In genomic region chr13:55599566-55600540, GRCm38 (mm10) we compare ENCODE assay signal across 8 mouse cellular contexts. TPM values are rescaled to one million over a fixed set of nuclear protein-coding genes. Genes with fewer than 3 reads are reported as not detected.
DNase-seq lines count a peak whose midpoint lies in the region; ATAC-seq and TF ChIP-seq lines count a peak whose summit lies in the region.

B4galt7 (plus strand) TSS chr13:55599896.

- intact Hi-C loops in heart, postnatal 14 days (cut with DNase I) = loop anchor here (2.0 kb wide), 2 partner anchors 21 to 129 kb away; no protein-coding TSS in a partner anchor

- peak within 1 kb of the TSS; percentile 59 for H3K4me2 ChIP-seq in forebrain, embryonic 15.5 days (replicated peaks)
- H3K4me2 ChIP-seq in neural tube, embryonic 14.5 days (ENCODE audit: low read depth, low read length) = peak within 1 kb of the TSS; percentile 78

- H3K9me3 ChIP-seq in E14TG2a.4 (ENCODE audit: low read length) = no peaks in the 10 kb centered on the region
- no peaks in the 10 kb centered on the region for H3K9me3 ChIP-seq in forebrain, embryonic 15.5 days
- no peaks in the 10 kb centered on the region for H3K9me3 ChIP-seq in neural tube, embryonic 14.5 days (ENCODE audit: control insufficient read depth, low read length)

- ATAC-seq in cerebellum, adult (ENCODE audit: insufficient number of reproducible peaks, low FRiP score, low TSS enrichment) = peak; percentile 74
- ATAC-seq in forebrain, embryonic 15.5 days (replicated peaks) = peak; percentile 92
- ATAC-seq in neural tube, embryonic 14.5 days (ENCODE audit: low read depth) = peak; percentile 88

- peak within 1 kb of the TSS; percentile 95 for H3K9ac ChIP-seq in forebrain, embryonic 15.5 days (replicated peaks)
- H3K9ac ChIP-seq in neural tube, embryonic 14.5 days (replicated peaks; ENCODE audit: low read depth, low read length) = peak within 1 kb of the TSS; percentile 78

- no peaks in the 10 kb centered on the region for H3K27me3 ChIP-seq in E14TG2a.4 (ENCODE audit: insufficient read depth, low read length)
- H3K27me3 ChIP-seq in forebrain, embryonic 15.5 days = no peaks in the 10 kb centered on the region
- H3K27me3 ChIP-seq in neural tube, embryonic 14.5 days (ENCODE audit: control insufficient read depth, insufficient read depth, low read length) = no peaks in the 10 kb centered on the region

- peak within 1 kb of the TSS; percentile 98 for H3K4me3 ChIP-seq in E14TG2a.4 (replicated peaks; ENCODE audit: low read length)
- H3K4me3 ChIP-seq in forebrain, embryonic 15.5 days = peak within 1 kb of the TSS; percentile 70
- H3K4me3 ChIP-seq in neural tube, embryonic 14.5 days (ENCODE audit: low read depth, low read length) = peak within 1 kb of the TSS; percentile 69

- H3K36me3 ChIP-seq in E14TG2a.4 (ENCODE audit: insufficient read depth, low read length) = peaks cover 57% of the 10 kb centered on the region
- H3K36me3 ChIP-seq in forebrain, embryonic 15.5 days = peaks cover 27% of the 10 kb centered on the region
- H3K36me3 ChIP-seq in neural tube, embryonic 14.5 days (ENCODE audit: control insufficient read depth, insufficient read depth, low read length) = peaks cover 19% of the 10 kb centered on the region

- DNase-seq in heart, postnatal 14 days = peak; percentile 90 to 92
- peak; percentile 81 for DNase-seq in layer of hippocampus, adult 11-12 months (ENCODE audit: low spot score)
- DNase-seq in lung, adult 18-20 months = peak; percentile 85
- DNase-seq in testis, postnatal 10 days (ENCODE audit: low spot score) = peak; percentile 92

- peaks cover 65% of the 10 kb centered on the region for H3K4me1 ChIP-seq in E14TG2a.4 (replicated peaks; ENCODE audit: low read depth, low read length)
- peaks cover 26% of the 10 kb centered on the region for H3K4me1 ChIP-seq in forebrain, embryonic 15.5 days
- H3K4me1 ChIP-seq in neural tube, embryonic 14.5 days (ENCODE audit: control insufficient read depth, insufficient read depth, low read length) = peaks cover 9% of the 10 kb centered on the region

- WGBS in forebrain, embryonic 15.5 days = 9% methylated on average over 51 of the region's 51 CpGs
- 9% methylated on average over 51 of the region's 51 CpGs for WGBS in neural tube, embryonic 14.5 days

- peak within 1 kb of the TSS; percentile 72 for H3K27ac ChIP-seq in forebrain, embryonic 15.5 days (replicated peaks)
- H3K27ac ChIP-seq in neural tube, embryonic 14.5 days (ENCODE audit: low read depth, low read length) = peak within 1 kb of the TSS; percentile 75

- TF ChIP-seq CTCF in E14TG2a.4 (conservative IDR thresholded peaks at IDR 0.05; ENCODE audit: low read length) = no peak

RNA-seq across cellular contexts. Expression of gene B4galt7, which starts in this region (rescaled TPM):
- 36.2 and 39.0 TPM in 2 replicates for polyA plus RNA-seq in forebrain, embryonic 15.5 days (2015; fragmentation: Nextera tagmentation; extraction: Ambion mirVana)
- 10 to 100 TPM; 10.0 to 11.4 TPM for total RNA-seq in heart, postnatal 14 days (2021)
- polyA plus RNA-seq in neural tube, embryonic 14.5 days (2014; fragmentation: Nextera tagmentation; extraction: Ambion mirVana) = 32.7 and 40.4 TPM in 2 replicates

Comparison
In these comparisons a context has a peak if more than half of its experiments do, and no peak if none do; other contexts are left out.
1. Peak in every context shown above with its lines: DNase-seq, ATAC-seq, H3K4me3 ChIP-seq and H3K27ac ChIP-seq.